Mouse (Mus musculus): ENCODE results near the gene March4. TPM values are rescaled to one million over a fixed set of nuclear protein-coding genes. Genes with fewer than 3 reads are reported as not detected.

March4 gene
- total RNA-seq, 2 experiments from 2014 or later = not detected

DNA sequence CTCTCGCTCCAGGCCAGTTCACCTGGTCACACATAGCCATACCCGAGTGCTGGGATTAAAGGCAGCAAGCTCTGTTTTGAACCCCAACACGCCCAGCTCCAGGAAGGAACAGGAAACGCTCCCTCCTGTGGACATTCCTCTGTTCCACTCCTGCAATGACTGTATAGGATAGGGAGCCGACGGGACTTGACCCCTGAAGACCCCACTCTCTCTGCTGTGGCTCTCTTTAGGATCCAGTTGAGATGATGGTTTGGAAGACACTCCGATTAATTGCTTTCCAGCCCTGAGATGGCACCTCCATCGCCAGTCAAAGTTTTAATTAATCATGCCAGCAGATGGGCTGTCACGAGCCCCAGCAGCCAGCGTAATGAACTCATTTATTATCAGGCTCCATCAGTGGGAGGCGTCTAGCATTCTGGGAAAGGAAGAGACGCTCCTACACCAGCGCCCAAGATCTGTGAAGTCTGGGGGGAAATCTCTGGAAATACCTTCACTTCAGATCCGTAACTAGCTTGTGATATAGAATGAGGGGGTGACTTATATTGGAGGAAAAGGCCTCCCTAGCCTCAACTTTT, 130.1 kb downstream of the March4 start:
- ATAC-seq (replicated peaks; ENCODE audit: poor library complexity, severe bottlenecking) = no peak

- no peak for ATAC-seq (replicated peaks; ENCODE audit: poor library complexity, severe bottlenecking)
These were observed 135.2 kb downstream of the March4 start for GRCm38 (mm10) chr1:72401331-72402069.

DNA sequence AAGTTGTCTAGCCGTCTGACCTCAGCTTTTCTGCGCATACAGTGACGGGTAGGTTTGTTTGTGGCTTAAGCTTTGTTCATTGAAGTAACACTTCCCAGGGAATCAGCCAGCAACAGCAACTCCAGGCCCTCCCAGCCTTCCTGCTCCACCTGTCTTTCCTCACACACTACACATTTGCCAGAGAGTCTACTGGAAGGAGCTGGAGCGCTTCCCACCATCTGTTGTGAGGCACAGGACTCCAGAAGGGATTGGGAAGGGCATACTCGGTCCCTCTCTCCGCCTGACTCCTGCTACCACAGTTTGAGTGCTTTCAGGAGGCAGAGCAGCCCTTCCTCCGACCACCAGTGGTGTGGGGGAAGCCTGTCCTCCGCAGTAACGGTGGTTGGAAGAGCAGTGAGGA, 136.1 kb downstream of the March4 start:
- ATAC-seq (replicated peaks; ENCODE audit: poor library complexity, severe bottlenecking) = no peak

GRCm38 (mm10) chr1:72399720-72400401, 136.9 kb downstream of the March4 start:
- no peak for ATAC-seq (replicated peaks; ENCODE audit: poor library complexity, severe bottlenecking)

GRCm38 (mm10) chr1:72390420-72390819, 146.3 kb downstream of the March4 start:
- ATAC-seq (replicated peaks; ENCODE audit: poor library complexity, severe bottlenecking) = peak; percentile 69

- no peak for ATAC-seq (replicated peaks; ENCODE audit: poor library complexity, severe bottlenecking)
These were observed 153.1 kb downstream of the March4 start for GRCm38 (mm10) chr1:72383651-72384050.

- ATAC-seq (replicated peaks; ENCODE audit: poor library complexity, severe bottlenecking) = no peak
These were observed 153.7 kb downstream of the March4 start for GRCm38 (mm10) chr1:72383056-72383455.

DNA sequence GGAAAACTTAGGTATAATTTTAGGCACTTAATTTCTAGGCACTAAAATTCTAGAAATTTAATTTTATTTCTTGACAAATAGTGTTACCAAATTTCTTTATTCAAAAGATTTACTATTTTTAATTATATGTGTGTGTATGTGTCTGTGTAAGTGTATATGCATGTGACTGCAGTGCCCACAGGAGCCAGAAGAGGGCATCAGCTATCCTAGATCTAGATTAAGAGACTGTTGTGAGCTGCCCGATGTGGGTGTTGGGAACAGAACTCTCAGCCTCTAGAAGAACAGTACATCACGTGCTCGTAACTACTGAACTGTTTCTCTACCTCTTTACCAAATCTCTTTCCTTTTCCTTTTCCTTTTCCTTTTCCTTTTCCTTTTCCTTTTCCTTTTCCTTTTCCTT, 156.2 kb downstream of the March4 start:
- ATAC-seq (replicated peaks; ENCODE audit: poor library complexity, severe bottlenecking) = no peak

- no peak for ATAC-seq (replicated peaks; ENCODE audit: poor library complexity, severe bottlenecking)
These were observed 156.9 kb downstream of the March4 start for GRCm38 (mm10) chr1:72379752-72380353.

DNA sequence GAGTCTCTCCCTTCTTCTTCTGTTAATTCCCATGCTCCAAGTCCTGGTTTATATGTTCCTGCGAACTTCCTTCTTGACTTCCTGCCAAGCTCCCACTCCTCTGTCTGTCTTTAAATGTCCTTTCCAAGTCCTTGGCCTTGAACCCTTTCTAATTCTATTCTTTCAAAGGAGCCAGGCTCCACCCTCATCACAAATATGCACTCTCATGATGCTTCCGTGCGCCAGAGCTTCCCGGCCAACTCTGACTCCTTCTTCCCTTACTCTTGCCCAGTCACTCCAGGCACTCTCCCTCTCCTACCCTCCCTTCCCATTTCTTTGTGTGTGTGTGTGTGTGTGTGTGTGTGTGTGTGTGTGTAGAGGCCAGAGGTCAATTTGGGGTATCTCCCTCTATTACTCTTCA, 158.6 kb downstream of the March4 start:
- ATAC-seq (replicated peaks; ENCODE audit: poor library complexity, severe bottlenecking) = no peak

Other genes with a start within 250 kb of the March4 start
- gene Xrcc5, start 229.5 kb downstream of the March4 start, total RNA-seq (2014; fragmentation: Nextera tagmentation) = 1.8 TPM in 2 replicates
- 6.5 and 8.1 TPM in 2 replicates for gene Xrcc5, start 229.5 kb downstream of the March4 start, total RNA-seq (2017)
- 25.7 and 31.2 TPM in 2 replicates for gene Smarcal1, start 46.3 kb upstream of the March4 start, total RNA-seq (2014; fragmentation: Nextera tagmentation)
- 26.3 and 30.3 TPM in 2 replicates for gene Smarcal1, start 46.3 kb upstream of the March4 start, total RNA-seq (2017)
- not detected in 2 replicates for gene Ankar, start 163.6 kb upstream of the March4 start, total RNA-seq (2014; fragmentation: Nextera tagmentation)
- gene Ankar, start 163.6 kb upstream of the March4 start, total RNA-seq (2017) = not detected in 2 replicates
- gene Rpl37a, start 174.4 kb upstream of the March4 start, total RNA-seq (2014; fragmentation: Nextera tagmentation) = 2,326 and 2,389 TPM in 2 replicates
- 479 and 580 TPM in 2 replicates for gene Rpl37a, start 174.4 kb upstream of the March4 start, total RNA-seq (2017)

All from granulocyte monocyte progenitor cell, adult 5-6 weeks (primary cell).